12 mouse cellular contexts compared by ENCODE assay signal in the genomic region with DNA sequence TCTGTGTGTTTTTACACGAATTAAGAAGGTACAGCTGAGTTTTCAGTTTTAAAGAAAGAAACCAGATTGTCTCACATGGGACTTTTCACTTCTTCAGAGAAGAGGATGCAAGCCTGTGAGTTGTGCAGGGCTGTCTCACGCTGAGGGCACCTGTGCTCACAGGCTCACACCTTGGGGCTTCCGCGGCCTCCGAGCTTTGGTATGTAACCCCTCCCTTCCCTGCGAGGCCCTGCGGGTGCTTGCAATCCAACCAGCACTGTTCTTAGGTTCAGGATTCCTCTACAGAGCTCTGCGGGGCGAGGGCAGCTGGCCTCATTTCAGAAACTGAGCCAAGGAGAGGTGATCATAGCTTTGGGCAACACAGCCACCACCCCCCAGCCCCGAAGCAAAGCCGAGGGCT. TPM values are rescaled to one million over a fixed set of nuclear protein-coding genes. Genes with fewer than 3 reads are reported as not detected.
DNase-seq lines count a peak whose midpoint lies in the region; ATAC-seq lines count a peak whose summit lies in the region.
"Had no signal": no experiment of that assay in that cellular context is flagged by ENCODE, and none has a peak within 500 bp of the region (broad histone marks: within the 10 kb centered on the region; RNA-seq: fewer than 3 reads in every experiment).

No protein-coding gene starts in this region.

- peak overlapping the region; percentile 43 for H3K4me2 ChIP-seq in heart, embryonic 13.5 days
- H3K4me2 ChIP-seq: liver, embryonic 11.5 days had no signal

- no peaks in the 10 kb centered on the region for H3K36me3 ChIP-seq in heart, embryonic 13.5 days
- H3K36me3 ChIP-seq in embryonic facial prominence, embryonic 10.5 days (replicated peaks) = no peaks in the 10 kb centered on the region

- WGBS in heart, embryonic 13.5 days = 31% methylated on average over 11 of the region's 11 CpGs
- 25% methylated on average over 11 of the region's 11 CpGs for WGBS in embryonic facial prominence, embryonic 10.5 days

- DNase-seq in heart, postnatal 14 days = no peak
- DNase-seq in A20 (ENCODE audit: low read depth, low spot score) = peak; percentile 80
- DNase-seq in embryonic facial prominence, embryonic 10.5 days (ENCODE audit: low spot score) = peak; percentile 50
- peak; percentile 26 for DNase-seq in mesoderm, embryonic 11.5 days (ENCODE audit: low read depth, low spot score)
- no peak for DNase-seq in gastrocnemius, postnatal 25 days
- DNase-seq in gastrocnemius, adult 18-20 months (ENCODE audit: low spot score) = no peak
- no peak for DNase-seq in right cerebral cortex, postnatal 14 days
- DNase-seq: gastrocnemius, adult 2 months; spleen, adult 18-20 months had no signal

- H3K4me1 ChIP-seq in heart, embryonic 13.5 days = peaks cover 25% of the 10 kb centered on the region
- H3K4me1 ChIP-seq in embryonic facial prominence, embryonic 10.5 days = peaks cover 69% of the 10 kb centered on the region

- peak overlapping the region; percentile 42; the same call in 1 of the 2 replicates for H3K9ac ChIP-seq in heart, embryonic 13.5 days

- intact Hi-C loops in heart, postnatal 14 days (cut with DNase I) = no loop called here

- no peak overlapping the region for H3K27ac ChIP-seq in heart, embryonic 13.5 days (replicated peaks)
- peak overlapping the region; percentile 58; the same call in 1 of the 2 replicates for H3K27ac ChIP-seq in embryonic facial prominence, embryonic 10.5 days (replicated peaks)
- H3K27ac ChIP-seq: gastrocnemius, adult 2 months had no signal

- ATAC-seq in heart, embryonic 13.5 days (ENCODE audit: extremely low read depth, insufficient number of reproducible peaks, low FRiP score, low TSS enrichment) = no peak

- no peaks in the 10 kb centered on the region for H3K9me3 ChIP-seq in heart, embryonic 13.5 days
- no peaks in the 10 kb centered on the region for H3K9me3 ChIP-seq in embryonic facial prominence, embryonic 10.5 days
- H3K9me3 ChIP-seq: megakaryocyte, embryonic 14.5 days had no signal

- H3K27me3 ChIP-seq in heart, embryonic 13.5 days (replicated peaks) = no peaks in the 10 kb centered on the region
- no peaks in the 10 kb centered on the region for H3K27me3 ChIP-seq in embryonic facial prominence, embryonic 10.5 days (replicated peaks; ENCODE audit: low read depth, poor library complexity, severe bottlenecking)

- no peak overlapping the region for H3K4me3 ChIP-seq in heart, embryonic 13.5 days
- no peak overlapping the region for H3K4me3 ChIP-seq in embryonic facial prominence, embryonic 10.5 days
- H3K4me3 ChIP-seq: gastrocnemius, adult 2 months; megakaryocyte, embryonic 14.5 days had no signal

RNA-seq across cellular contexts. Expression of gene Lef1, which starts 46.1 kb away (rescaled TPM):
- polyA plus RNA-seq in heart, embryonic 13.5 days (2015; fragmentation: Nextera tagmentation; extraction: Ambion mirVana) = 8.1 and 9.8 TPM in 2 replicates
- 1 to 10 TPM in 1 of 2 experiments, under 1 TPM in 1; 0.72 to 4.4 TPM for total RNA-seq in heart, postnatal 14 days (2021)
- 51.2 and 61.3 TPM in 2 replicates for polyA plus RNA-seq in embryonic facial prominence, embryonic 10.5 days (2016; fragmentation: Nextera tagmentation; extraction: Ambion mirVana)
- total RNA-seq in gastrocnemius, postnatal 25 days (2021) = under 1 TPM; 0.13 to 0.35 TPM
- under 1 TPM in 1 of 2 experiments, not detected in 1; 0.07 TPM for total RNA-seq in gastrocnemius, adult 18-20 months (2021)

Comparison
In these comparisons a context has a peak if more than half of its experiments do, and no peak if none do; other contexts are left out.
1. DNase-seq: peak in A20 (single experiment), embryonic facial prominence, embryonic 10.5 days (single experiment) and mesoderm, embryonic 11.5 days (single experiment); none in heart, postnatal 14 days (0 of 2), gastrocnemius, postnatal 25 days (single experiment), gastrocnemius, adult 18-20 months (single experiment) and right cerebral cortex, postnatal 14 days (single experiment).